Mouse (Mus musculus): Measurements from ENCODE around the gene Smarcd1. TPM values are rescaled to one million over a fixed set of nuclear protein-coding genes. Genes with fewer than 3 reads are reported as not detected.
A peak's percentile ranks its signal among the peaks of the same experiment; 100 is the strongest.
"Not testable (repeated sequence)": the region's sequence is repeated elsewhere in the genome, so short reads cannot be mapped to it uniquely, and the experiment has no call there.

Smarcd1 gene
- polyA plus RNA-seq, 1 experiment: 24.7 TPM

GRCm38 (mm10) chr15:99698533-99699085 is 3.3 kb upstream of the Smarcd1 start:
- no peak overlapping the region for H3K4me3 ChIP-seq (ENCODE audit: extremely low read depth, insufficient read depth, insufficient read length)
- H3K27me3 ChIP-seq (ENCODE audit: control insufficient read depth, insufficient read depth, low read length): no peaks in the 10 kb centered on the region
- H3K4me1 ChIP-seq (ENCODE audit: control insufficient read depth, insufficient read depth, insufficient read length): peaks cover 4% of the 10 kb centered on the region; the same call in 1 of the 2 replicates
- TF ChIP-seq CTCF (IDR thresholded peaks at IDR 0.05; ENCODE audit: extremely low read depth, insufficient read depth, insufficient read length, insufficient replicate concordance) (no peak), POLR2A (IDR thresholded peaks at IDR 0.05; ENCODE audit: low read depth, low read length) (no peak)
- 50% methylated on average over 20 of the region's 20 CpGs for WGBS
- H3K36me3 ChIP-seq (ENCODE audit: control insufficient read depth, insufficient read depth, low read length): no peaks in the 10 kb centered on the region
- no peak overlapping the region for H3K27ac ChIP-seq (ENCODE audit: insufficient read depth, low read length)
- DNase-seq (ENCODE audit: low read depth in 1 of 2, low spot score in 2 of 2): no peak

GRCm38 (mm10) chr15:99699715-99700114 is 2.2 kb upstream of the Smarcd1 start:
- no peaks in the 10 kb centered on the region for H3K27me3 ChIP-seq (ENCODE audit: control insufficient read depth, insufficient read depth, low read length)
- H3K27ac ChIP-seq (ENCODE audit: insufficient read depth, low read length): no peak overlapping the region
- H3K36me3 ChIP-seq (ENCODE audit: control insufficient read depth, insufficient read depth, low read length): no peaks in the 10 kb centered on the region; the same call in 1 of the 2 replicates
- H3K4me3 ChIP-seq (ENCODE audit: extremely low read depth, insufficient read depth, insufficient read length): no peak overlapping the region
- no peak for DNase-seq (ENCODE audit: low read depth in 1 of 2, low spot score in 2 of 2)
- H3K4me1 ChIP-seq (ENCODE audit: control insufficient read depth, insufficient read depth, insufficient read length): peaks cover 4% of the 10 kb centered on the region; the same call in 1 of the 2 replicates
- 96% methylated on average over 10 of the region's 10 CpGs for WGBS
- TF ChIP-seq POLR2A (IDR thresholded peaks at IDR 0.05; ENCODE audit: low read depth, low read length) (no peak), CTCF (IDR thresholded peaks at IDR 0.05; ENCODE audit: extremely low read depth, insufficient read depth, insufficient read length, insufficient replicate concordance) (no peak)

GRCm38 (mm10) chr15:99700219-99701106 is 1.5 kb upstream of the Smarcd1 start:
- Histone ChIP-seq H3K27ac (ENCODE audit: insufficient read depth, low read length) (no peak overlapping the region), H3K4me1 (ENCODE audit: control insufficient read depth, insufficient read depth, insufficient read length) (peaks cover 4% of the 10 kb centered on the region; the same call in 1 of the 2 replicates), H3K4me3 (ENCODE audit: extremely low read depth, insufficient read depth, insufficient read length) (no peak overlapping the region), H3K36me3 (ENCODE audit: control insufficient read depth, insufficient read depth, low read length) (no peaks in the 10 kb centered on the region; the same call in 1 of the 2 replicates), H3K27me3 (ENCODE audit: control insufficient read depth, insufficient read depth, low read length) (no peaks in the 10 kb centered on the region)
- no peak for DNase-seq (ENCODE audit: low read depth in 1 of 2, low spot score in 2 of 2)
- TF ChIP-seq POLR2A (IDR thresholded peaks at IDR 0.05; ENCODE audit: low read depth, low read length) (no peak), CTCF (IDR thresholded peaks at IDR 0.05; ENCODE audit: extremely low read depth, insufficient read depth, insufficient read length, insufficient replicate concordance) (no peak)
- 92% methylated on average over 18 of the region's 18 CpGs for WGBS

GRCm38 (mm10) chr15:99701640-99701998 is 310 bp upstream of the Smarcd1 start:
- not testable (repeated sequence) for H3K36me3 ChIP-seq (ENCODE audit: control insufficient read depth, insufficient read depth, low read length); H3K27me3 ChIP-seq (ENCODE audit: control insufficient read depth, insufficient read depth, low read length); H3K27ac ChIP-seq (ENCODE audit: insufficient read depth, low read length); H3K4me1 ChIP-seq (ENCODE audit: control insufficient read depth, insufficient read depth, insufficient read length); DNase-seq (ENCODE audit: low read depth in 1 of 2, low spot score in 2 of 2)
- WGBS: 39% methylated on average over 16 of the region's 16 CpGs
- peak overlapping the region; percentile 83 for H3K4me3 ChIP-seq (ENCODE audit: extremely low read depth, insufficient read depth, insufficient read length)

GRCm38 (mm10) chr15:99703104-99703503 is 1.2 kb downstream of the Smarcd1 start:
- TF ChIP-seq POLR2A (IDR thresholded peaks at IDR 0.05; ENCODE audit: low read depth, low read length) (no peak), CTCF (IDR thresholded peaks at IDR 0.05; ENCODE audit: extremely low read depth, insufficient read depth, insufficient read length, insufficient replicate concordance) (no peak)

GRCm38 (mm10) chr15:99703676-99704040 is 1.7 kb downstream of the Smarcd1 start:
- H3K4me1 ChIP-seq (ENCODE audit: control insufficient read depth, insufficient read depth, insufficient read length): peaks cover 4% of the 10 kb centered on the region; the same call in 1 of the 2 replicates
- peaks cover 18% of the 10 kb centered on the region for H3K36me3 ChIP-seq (ENCODE audit: control insufficient read depth, insufficient read depth, low read length)
- WGBS: 88% methylated on average over 5 of the region's 5 CpGs
- TF ChIP-seq POLR2A (IDR thresholded peaks at IDR 0.05; ENCODE audit: low read depth, low read length): no peak
- no peak for TF ChIP-seq CTCF (IDR thresholded peaks at IDR 0.05; ENCODE audit: extremely low read depth, insufficient read depth, insufficient read length, insufficient replicate concordance)
- no peak overlapping the region for H3K4me3 ChIP-seq (ENCODE audit: extremely low read depth, insufficient read depth, insufficient read length)
- H3K27ac ChIP-seq (ENCODE audit: insufficient read depth, low read length): no peak overlapping the region
- no peaks in the 10 kb centered on the region for H3K27me3 ChIP-seq (ENCODE audit: control insufficient read depth, insufficient read depth, low read length)
- DNase-seq (ENCODE audit: low read depth in 1 of 2, low spot score in 2 of 2): no peak

More at GRCm38 (mm10) chr15:99703104-99703503, 1.2 kb downstream of the Smarcd1 start:
- H3K27me3 ChIP-seq (ENCODE audit: control insufficient read depth, insufficient read depth, low read length): no peaks in the 10 kb centered on the region
- no peak for DNase-seq (ENCODE audit: low read depth in 1 of 2, low spot score in 2 of 2)
- H3K4me1 ChIP-seq (ENCODE audit: control insufficient read depth, insufficient read depth, insufficient read length): peaks cover 4% of the 10 kb centered on the region; the same call in 1 of the 2 replicates
- no peak overlapping the region for H3K4me3 ChIP-seq (ENCODE audit: extremely low read depth, insufficient read depth, insufficient read length)
- H3K36me3 ChIP-seq (ENCODE audit: control insufficient read depth, insufficient read depth, low read length): peaks cover 15% of the 10 kb centered on the region
- H3K27ac ChIP-seq (ENCODE audit: insufficient read depth, low read length): no peak overlapping the region
- WGBS: 84% methylated on average over 9 of the region's 9 CpGs

Data from spleen, adult 2 months (tissue).